Mouse (Mus musculus): ENCODE data around the gene Nufip1. TPM values are rescaled to one million over a fixed set of nuclear protein-coding genes. Genes with fewer than 3 reads are reported as not detected.

Gene Nufip1
- polyA plus RNA-seq, 1 experiment from 2014 or later: 14.3 TPM

Other genes starting within 250 kb of the Nufip1 start
- gene Kctd4, start 155.9 kb upstream of the Nufip1 start, polyA plus RNA-seq (2015; fragmentation: Nextera tagmentation; extraction: Ambion mirVana): 1.8 TPM in 2 replicates
- gene Gtf2f2, start 100.0 kb upstream of the Nufip1 start, polyA plus RNA-seq (2015; fragmentation: Nextera tagmentation; extraction: Ambion mirVana): 33.4 and 33.6 TPM in 2 replicates
- gene Gpalpp1, start 131 bp upstream of the Nufip1 start, polyA plus RNA-seq (2015; fragmentation: Nextera tagmentation; extraction: Ambion mirVana): 11.8 and 11.9 TPM in 2 replicates